Mouse (Mus musculus): ENCODE data around the gene Tcl1b2.
"Not testable (repeated sequence)": the region's sequence is repeated elsewhere in the genome, so short reads cannot be mapped to it uniquely, and the experiment has no call there.

Gene Tcl1b2

DNA sequence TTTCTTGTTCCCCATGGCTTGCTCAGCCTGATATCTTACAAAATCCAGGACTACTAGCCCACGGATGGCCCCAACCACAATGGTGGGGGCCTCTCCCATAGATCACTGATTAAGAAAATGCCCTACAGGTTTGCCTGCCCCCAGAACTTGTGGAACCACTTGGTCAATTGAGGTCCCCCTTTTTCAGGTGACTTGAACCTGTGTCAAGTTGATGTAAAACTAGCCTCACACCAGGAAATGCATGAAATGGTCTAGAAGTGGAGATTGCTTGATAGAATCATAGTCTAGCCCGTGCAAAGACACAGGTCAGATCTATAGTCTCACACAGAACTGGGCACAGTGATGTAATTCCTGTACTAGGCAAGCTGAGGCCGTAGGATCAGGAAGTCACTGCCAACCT, at the start of gene Tcl1b2:
Gene Tcl1b2, plus strand, starts transcription at position 301 of the 400 bp plus-strand sequence.
- DNase-seq: no peak

GRCm38 (mm10) chr12:105099466-105100044, 46.3 kb upstream of the Tcl1b2 start:
- peak; percentile 59 to 61 for DNase-seq

DNA sequence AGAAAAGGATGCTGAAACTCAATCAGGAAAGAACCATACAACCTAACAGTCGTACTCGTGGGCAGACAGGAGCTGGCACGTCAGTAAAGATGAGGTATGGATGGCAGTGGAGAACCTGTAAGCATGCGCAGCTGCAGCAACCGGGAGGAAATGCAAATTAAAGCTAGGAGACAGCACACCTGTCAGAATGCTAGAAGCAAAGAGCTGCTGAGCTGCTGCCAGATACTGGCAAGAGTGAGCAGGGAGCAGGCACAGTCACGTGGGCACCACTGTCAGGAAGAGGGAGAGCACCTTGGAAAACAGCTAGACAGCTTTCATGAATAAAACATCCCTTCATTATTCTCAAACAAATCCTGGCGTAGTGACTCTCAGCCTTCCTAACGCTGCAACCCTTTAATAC, 42.9 kb upstream of the Tcl1b2 start:
- peak; percentile 35 to 45 for DNase-seq

GRCm38 (mm10) chr12:105104036-105104435, 41.8 kb upstream of the Tcl1b2 start:
- peak; percentile 97 to 99 for DNase-seq

GRCm38 (mm10) chr12:105105326-105105725, 40.5 kb upstream of the Tcl1b2 start:
- no peak for DNase-seq

DNA sequence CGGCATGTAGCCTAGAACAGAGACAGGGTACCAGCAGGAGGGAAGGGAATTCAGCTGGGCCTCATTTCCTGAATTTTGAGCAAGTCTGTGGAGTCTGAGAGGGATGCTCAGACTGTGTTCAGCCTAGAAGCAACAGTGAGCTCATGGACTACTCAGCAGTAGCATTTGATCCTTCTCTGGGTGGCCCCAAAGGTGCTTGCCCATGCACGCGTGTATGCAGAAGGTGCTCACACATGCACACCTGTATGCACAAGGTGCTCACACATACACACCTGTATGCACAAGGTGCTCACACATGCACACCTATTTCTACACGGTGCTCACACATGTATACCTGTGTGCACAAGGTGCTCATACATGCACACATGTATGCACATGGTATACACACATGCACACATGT, 37.0 kb upstream of the Tcl1b2 start:
- no peak for DNase-seq

DNA sequence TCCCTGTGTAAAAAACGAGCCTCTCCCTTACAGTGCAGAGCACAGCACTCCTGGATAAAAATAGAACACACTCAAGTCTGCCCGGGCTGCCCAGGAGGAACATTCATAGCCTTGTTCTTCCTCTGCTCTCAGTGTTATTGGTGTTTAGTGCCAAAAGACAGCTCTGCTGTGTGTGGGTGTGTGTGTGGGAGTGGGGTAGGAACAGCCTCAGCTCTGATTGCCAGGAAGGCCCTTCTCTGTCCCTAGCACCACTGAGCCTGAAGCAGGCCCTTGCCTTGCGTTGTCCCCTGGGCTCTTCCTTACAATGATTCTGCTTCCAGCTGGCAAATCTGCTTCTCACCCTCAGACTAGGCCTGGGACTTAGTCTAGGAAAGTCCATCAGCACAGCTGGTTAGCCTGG, 36.4 kb upstream of the Tcl1b2 start:
- peak in 1 of 2 experiments; percentile 24 for DNase-seq

GRCm38 (mm10) chr12:105109812-105110211, 36.0 kb upstream of the Tcl1b2 start:
- peak in 1 of 2 experiments; percentile 33 for DNase-seq

- DNase-seq: peak; percentile 80 to 84
Measured at GRCm38 (mm10) chr12:105112321-105112988, 33.4 kb upstream of the Tcl1b2 start.

GRCm38 (mm10) chr12:105116648-105117047, 29.2 kb upstream of the Tcl1b2 start:
- no peak for DNase-seq

DNA sequence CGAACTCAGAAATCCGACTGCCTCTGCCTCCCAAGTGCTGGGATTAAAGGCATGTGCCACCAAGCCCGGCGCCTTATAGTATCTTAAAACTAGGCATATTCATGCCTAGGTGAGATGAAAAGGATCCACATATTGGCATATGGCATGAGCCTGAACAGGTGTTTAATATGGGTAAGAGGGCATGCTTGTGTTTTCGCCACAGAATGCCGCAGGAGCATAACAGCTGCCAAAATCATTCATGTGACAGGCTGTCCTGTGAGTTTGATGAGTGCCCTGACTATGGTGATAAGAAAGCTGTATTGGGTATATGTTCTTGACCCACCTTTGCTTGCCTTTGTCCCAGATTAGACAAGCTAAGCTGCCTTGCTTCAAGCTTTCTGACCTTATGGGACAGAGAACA, 20.5 kb upstream of the Tcl1b2 start:
- no peak for DNase-seq

GRCm38 (mm10) chr12:105126516-105126915, 19.3 kb upstream of the Tcl1b2 start:
- no peak for DNase-seq

- no peak for DNase-seq
Measured at GRCm38 (mm10) chr12:105127607-105128006, 18.2 kb upstream of the Tcl1b2 start.

DNA sequence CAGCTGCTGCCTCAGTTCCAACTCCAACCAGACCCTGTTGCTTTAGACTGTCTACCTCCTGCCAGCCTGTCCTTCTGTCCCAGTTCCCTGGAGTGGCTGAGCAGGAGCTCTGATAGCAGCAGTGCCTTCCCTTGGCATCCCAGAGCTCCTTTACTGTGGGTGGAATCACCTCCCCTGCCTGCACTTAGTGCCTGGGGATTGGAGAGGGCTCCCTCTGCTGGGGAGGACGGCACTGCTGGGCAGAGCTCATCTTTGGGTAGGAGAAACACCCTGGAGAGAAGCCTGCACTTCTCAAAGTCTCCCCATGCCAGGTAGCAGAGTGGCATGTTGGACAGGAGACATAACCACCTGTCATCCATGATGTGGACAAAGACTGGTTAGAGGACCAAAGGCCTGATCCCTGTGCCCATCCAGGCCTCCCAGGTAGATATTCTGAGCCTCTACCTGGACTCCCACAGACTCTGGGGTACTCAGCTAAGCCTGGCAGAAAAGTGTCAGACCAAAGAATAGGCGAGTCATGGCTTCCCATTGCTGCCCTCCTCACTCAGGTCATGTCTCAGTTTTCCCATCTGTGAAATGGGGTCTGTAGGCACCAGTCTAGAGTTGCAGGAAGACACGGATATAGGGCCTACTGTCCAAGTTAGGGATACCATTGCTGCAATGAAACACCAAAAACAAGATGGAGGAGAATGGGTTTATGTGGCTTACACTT, 16.2 kb upstream of the Tcl1b2 start:
- DNase-seq: not testable (repeated sequence)

GRCm38 (mm10) chr12:105134167-105134566, 11.6 kb upstream of the Tcl1b2 start:
- not testable (repeated sequence) for DNase-seq

DNA sequence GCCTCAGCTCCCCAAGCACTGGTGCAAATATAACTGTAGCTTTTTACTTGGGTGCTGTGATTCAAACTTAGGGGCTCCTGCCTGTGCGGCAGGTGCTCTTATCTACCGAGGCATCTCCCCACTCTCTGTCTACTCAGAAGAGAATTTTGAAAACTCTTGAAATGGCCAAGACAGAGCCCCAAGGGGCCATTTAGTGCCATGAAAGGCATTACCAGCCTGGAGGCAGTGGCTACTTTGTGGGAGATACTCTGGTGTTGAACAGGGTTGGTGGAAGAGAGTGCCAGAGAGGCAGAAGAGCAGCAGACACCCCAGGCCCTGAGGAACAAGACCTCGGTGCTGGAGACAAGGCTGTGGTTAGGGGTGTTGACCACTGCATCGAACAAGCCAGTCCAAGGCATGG, 11.0 kb upstream of the Tcl1b2 start:
- not testable (repeated sequence) for DNase-seq

DNA sequence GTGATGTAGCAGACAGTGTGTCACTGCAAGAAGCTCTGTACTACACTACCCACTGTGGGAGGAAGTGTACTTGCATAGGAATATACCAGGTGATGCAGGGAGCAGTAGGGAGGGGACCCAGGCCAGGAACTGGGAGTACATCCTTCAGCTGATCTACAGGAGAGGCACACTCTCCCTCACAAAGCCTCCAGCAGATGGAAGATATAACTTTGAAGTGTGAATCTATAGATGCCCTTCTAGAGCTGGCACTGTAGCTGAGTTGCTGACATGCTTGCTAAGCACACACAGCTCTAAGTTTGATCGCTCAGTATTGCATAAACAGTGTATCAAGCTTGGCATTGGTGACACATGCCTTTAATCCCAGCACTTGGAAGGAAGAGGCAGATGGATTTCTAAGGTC, 8.1 kb upstream of the Tcl1b2 start:
- DNase-seq: not testable (repeated sequence)

DNA sequence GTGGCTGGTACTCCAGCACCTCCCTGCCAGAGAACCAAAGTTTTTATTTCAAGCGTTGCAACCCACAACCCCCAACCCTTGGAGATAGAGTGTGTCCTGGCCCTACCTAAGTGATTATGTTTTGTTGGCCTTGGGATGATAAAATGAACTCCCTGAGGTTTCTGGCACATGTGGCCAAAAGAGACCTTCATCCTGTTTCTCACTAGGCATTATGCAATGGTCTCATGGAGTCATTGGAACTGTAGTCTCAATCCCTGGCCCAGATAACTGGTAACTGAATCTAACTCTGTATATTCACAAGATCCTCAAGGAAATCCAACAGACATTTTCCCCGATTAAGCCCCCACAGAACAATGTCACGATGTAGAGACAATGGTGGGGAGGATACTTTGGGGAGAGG, 2.7 kb upstream of the Tcl1b2 start:
- DNase-seq: no peak

GRCm38 (mm10) chr12:105144928-105145327, 886 bp upstream of the Tcl1b2 start:
- DNase-seq: not testable (repeated sequence)

- not testable (repeated sequence) for DNase-seq
Measured at GRCm38 (mm10) chr12:105155286-105155685, 9.5 kb downstream of the Tcl1b2 start.

DNA sequence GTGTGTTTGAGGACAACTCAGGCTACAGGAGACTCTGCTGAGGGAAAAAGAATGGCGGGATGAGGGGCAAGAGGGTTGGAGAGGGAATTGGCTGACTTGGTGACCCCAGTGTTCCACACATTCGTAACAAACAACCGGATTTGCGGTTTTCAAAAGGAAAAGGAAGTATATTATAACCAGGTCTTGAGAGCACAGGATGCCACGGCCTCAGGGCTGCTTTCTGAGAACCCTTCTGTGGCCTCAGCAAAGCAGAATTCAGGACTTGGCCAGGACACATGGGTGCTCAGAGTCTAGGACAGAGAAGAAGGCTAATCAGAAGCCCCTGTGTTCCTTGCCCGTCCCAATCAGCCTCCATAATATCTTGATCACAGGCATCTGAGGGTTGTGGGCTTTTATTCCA, 13.0 kb downstream of the Tcl1b2 start:
- DNase-seq: no peak

- no peak for DNase-seq
Measured at GRCm38 (mm10) chr12:105159390-105159789, 13.6 kb downstream of the Tcl1b2 start, which contains the start of gene Tcl1b1. Gene Tcl1b1 (plus strand): TSS chr12:105159690.

GRCm38 (mm10) chr12:105166734-105167133, 20.9 kb downstream of the Tcl1b2 start:
- no peak for DNase-seq

- no peak for DNase-seq
Measured at GRCm38 (mm10) chr12:105173366-105173765, 27.6 kb downstream of the Tcl1b2 start.
